ENCODE assay signal across 10 mouse cellular contexts in genomic region chr2:92371971-92372690, GRCm38 (mm10). TPM values are rescaled to one million over a fixed set of nuclear protein-coding genes. Genes with fewer than 3 reads are reported as not detected.
DNase-seq lines count a peak whose midpoint lies in the region; ATAC-seq and TF ChIP-seq lines count a peak whose summit lies in the region.
"Had no signal": no experiment of that assay in that cellular context is flagged by ENCODE, and none has a peak within 500 bp of the region (broad histone marks: within the 10 kb centered on the region; RNA-seq: fewer than 3 reads in every experiment).

No protein-coding gene starts in this region.

- peak; percentile 62 for DNase-seq in lung, embryonic 14.5 days
- no peak for DNase-seq in lung, postnatal 10 days
- DNase-seq in embryonic facial prominence, embryonic 14.5 days (ENCODE audit: low spot score) = peak; percentile 48
- DNase-seq in left cerebral cortex, adult 2 months (ENCODE audit: extremely low spot score in 1 of 2, low spot score in 2 of 2) = no peak
- no peak for DNase-seq in left cerebral cortex, adult 11 months (ENCODE audit: low spot score)
- DNase-seq in heart, postnatal 14 days = no peak
- DNase-seq: right cerebral cortex, adult 18-20 months had no signal

- H3K9ac ChIP-seq in lung, embryonic 14.5 days = no peak overlapping the region; the same call in 1 of the 2 replicates
- H3K9ac ChIP-seq in embryonic facial prominence, embryonic 14.5 days (ENCODE audit: low read depth, low read length) = no peak overlapping the region
- H3K9ac ChIP-seq in limb, embryonic 13.5 days = 0 out of 2 replicates have a peak overlapping the region, but pooled peaks have one; percentile 19
- no peak overlapping the region for H3K9ac ChIP-seq in stomach, embryonic 15.5 days
- H3K9ac ChIP-seq: liver, embryonic 15.5 days had no signal

- peak overlapping the region; percentile 67 for H3K4me2 ChIP-seq in lung, embryonic 14.5 days
- H3K4me2 ChIP-seq in embryonic facial prominence, embryonic 14.5 days (ENCODE audit: low read depth, low read length) = peak overlapping the region; percentile 88; the same call in 1 of the 2 replicates
- peak overlapping the region; percentile 88 for H3K4me2 ChIP-seq in limb, embryonic 13.5 days (replicated peaks)
- peak overlapping the region; percentile 84; the same call in 1 of the 2 replicates for H3K4me2 ChIP-seq in stomach, embryonic 15.5 days

- TF ChIP-seq CTCF in lung, embryonic 14.5 days (IDR thresholded peaks at IDR 0.05; ENCODE audit: low read depth) = no peak
- TF ChIP-seq CTCF in left cerebral cortex, adult 2 months (IDR thresholded peaks at IDR 0.05) = no peak

- ATAC-seq in lung, embryonic 14.5 days (ENCODE audit: insufficient read depth) = no peak
- no peak for ATAC-seq in embryonic facial prominence, embryonic 14.5 days (ENCODE audit: low read depth)
- no peak for ATAC-seq in limb, embryonic 13.5 days (ENCODE audit: low FRiP score, low read depth)
- ATAC-seq in stomach, embryonic 15.5 days (ENCODE audit: insufficient read depth, low FRiP score, low read depth) = no peak

- H3K36me3 ChIP-seq in lung, embryonic 14.5 days (ENCODE audit: insufficient read depth) = peaks cover 2% of the 10 kb centered on the region; the same call in 1 of the 2 replicates
- no peaks in the 10 kb centered on the region for H3K36me3 ChIP-seq in embryonic facial prominence, embryonic 14.5 days (ENCODE audit: control insufficient read depth, insufficient read depth, low read length)
- 0 out of 2 replicates have a peak, but pooled peaks cover 3% of the 10 kb centered on the region for H3K36me3 ChIP-seq in limb, embryonic 13.5 days
- H3K36me3 ChIP-seq in stomach, embryonic 15.5 days = no peaks in the 10 kb centered on the region

- peak overlapping the region; percentile 45; the same call in 1 of the 2 replicates for H3K4me3 ChIP-seq in lung, embryonic 14.5 days (ENCODE audit: low read depth, low read length)
- no peak overlapping the region for H3K4me3 ChIP-seq in embryonic facial prominence, embryonic 14.5 days (ENCODE audit: low read depth, low read length)
- no peak overlapping the region for H3K4me3 ChIP-seq in limb, embryonic 13.5 days
- no peak overlapping the region for H3K4me3 ChIP-seq in stomach, embryonic 15.5 days (replicated peaks)
- H3K4me3 ChIP-seq in left cerebral cortex, adult 2 months = no peak overlapping the region

- peak overlapping the region; percentile 92 for H3K27ac ChIP-seq in lung, embryonic 14.5 days (ENCODE audit: low read depth)
- H3K27ac ChIP-seq in embryonic facial prominence, embryonic 14.5 days (replicated peaks; ENCODE audit: low read depth, low read length) = peak overlapping the region; percentile 84; the same call in 1 of the 2 replicates
- peak overlapping the region; percentile 73; the same call in 1 of the 2 replicates for H3K27ac ChIP-seq in limb, embryonic 13.5 days
- peak overlapping the region; percentile 74 for H3K27ac ChIP-seq in stomach, embryonic 15.5 days
- H3K27ac ChIP-seq in left cerebral cortex, adult 2 months = no peak overlapping the region
- H3K27ac ChIP-seq: liver, embryonic 15.5 days had no signal

- WGBS in lung, embryonic 14.5 days = 27% methylated on average over 10 of the region's 10 CpGs
- WGBS in embryonic facial prominence, embryonic 14.5 days = 17% methylated on average over 10 of the region's 10 CpGs
- 25% methylated on average over 10 of the region's 10 CpGs for WGBS in limb, embryonic 13.5 days
- 29% methylated on average over 10 of the region's 10 CpGs for WGBS in stomach, embryonic 15.5 days

- H3K4me1 ChIP-seq in lung, embryonic 14.5 days (ENCODE audit: insufficient read depth) = peaks cover 13% of the 10 kb centered on the region
- peaks cover 30% of the 10 kb centered on the region for H3K4me1 ChIP-seq in embryonic facial prominence, embryonic 14.5 days (ENCODE audit: control insufficient read depth, insufficient read depth, low read length)
- H3K4me1 ChIP-seq in limb, embryonic 13.5 days = peaks cover 67% of the 10 kb centered on the region
- H3K4me1 ChIP-seq in stomach, embryonic 15.5 days = peaks cover 45% of the 10 kb centered on the region

- peaks cover 37% of the 10 kb centered on the region for H3K27me3 ChIP-seq in lung, embryonic 14.5 days (ENCODE audit: insufficient read depth, low read length)
- H3K27me3 ChIP-seq in embryonic facial prominence, embryonic 14.5 days (replicated peaks; ENCODE audit: control insufficient read depth, insufficient read depth, low read length) = peaks cover 17% of the 10 kb centered on the region
- peaks cover 34% of the 10 kb centered on the region for H3K27me3 ChIP-seq in limb, embryonic 13.5 days
- H3K27me3 ChIP-seq in stomach, embryonic 15.5 days (replicated peaks) = peaks cover 4% of the 10 kb centered on the region; the same call in 1 of the 2 replicates

- no peaks in the 10 kb centered on the region for H3K9me3 ChIP-seq in lung, embryonic 14.5 days (ENCODE audit: low read depth, low read length)
- H3K9me3 ChIP-seq in embryonic facial prominence, embryonic 14.5 days (ENCODE audit: control insufficient read depth, low read length) = no peaks in the 10 kb centered on the region
- H3K9me3 ChIP-seq in limb, embryonic 13.5 days = no peaks in the 10 kb centered on the region
- no peaks in the 10 kb centered on the region for H3K9me3 ChIP-seq in stomach, embryonic 15.5 days
- H3K9me3 ChIP-seq: liver, embryonic 15.5 days had no signal

- intact Hi-C loops in left cerebral cortex, adult 2 months (cut with DNase I) = no loop called here
- intact Hi-C loops in heart, postnatal 14 days (cut with DNase I) = no loop called here

RNA-seq across cellular contexts. Expression of gene Pex16, which starts 2.3 kb away (rescaled TPM):
- 16.6 and 19.8 TPM in 2 replicates for polyA plus RNA-seq in lung, embryonic 14.5 days (2014; fragmentation: Nextera tagmentation; extraction: Ambion mirVana)
- polyA plus RNA-seq in embryonic facial prominence, embryonic 14.5 days (2014; fragmentation: Nextera tagmentation; extraction: Ambion mirVana) = 19.6 and 22.7 TPM in 2 replicates
- polyA plus RNA-seq in limb, embryonic 13.5 days (2015; fragmentation: Nextera tagmentation; extraction: Ambion mirVana) = 18.6 and 20.6 TPM in 2 replicates
- polyA plus RNA-seq in stomach, embryonic 15.5 days (2015; fragmentation: Nextera tagmentation; extraction: Ambion mirVana) = 28.0 and 28.6 TPM in 2 replicates
- total RNA-seq in left cerebral cortex, adult 2 months (2021) = 10 to 100 TPM; 33.4 to 37.1 TPM
- 10 to 100 TPM; 23.6 to 25.1 TPM for total RNA-seq in heart, postnatal 14 days (2021)

RNA-seq across cellular contexts. Expression of gene Large2, which starts 2.5 kb away (rescaled TPM):
- 15.3 and 16.6 TPM in 2 replicates for polyA plus RNA-seq in lung, embryonic 14.5 days (2014; fragmentation: Nextera tagmentation; extraction: Ambion mirVana)
- polyA plus RNA-seq in embryonic facial prominence, embryonic 14.5 days (2014; fragmentation: Nextera tagmentation; extraction: Ambion mirVana) = 10.7 and 11.1 TPM in 2 replicates
- polyA plus RNA-seq in limb, embryonic 13.5 days (2015; fragmentation: Nextera tagmentation; extraction: Ambion mirVana) = 11.9 and 13.3 TPM in 2 replicates
- 13.4 and 13.9 TPM in 2 replicates for polyA plus RNA-seq in stomach, embryonic 15.5 days (2015; fragmentation: Nextera tagmentation; extraction: Ambion mirVana)
- 1 to 10 TPM in 1 of 2 experiments, under 1 TPM in 1; 0.72 to 1.0 TPM for total RNA-seq in left cerebral cortex, adult 2 months (2021)
- under 1 TPM; 0.32 to 0.36 TPM for total RNA-seq in heart, postnatal 14 days (2021)

RNA-seq across cellular contexts. Expression of gene 1700029I15Rik, which starts 10.2 kb away (rescaled TPM):
- polyA plus RNA-seq in lung, embryonic 14.5 days (2014; fragmentation: Nextera tagmentation; extraction: Ambion mirVana) = 1.1 and 1.2 TPM in 2 replicates
- polyA plus RNA-seq in embryonic facial prominence, embryonic 14.5 days (2014; fragmentation: Nextera tagmentation; extraction: Ambion mirVana) = 2.7 and 3.0 TPM in 2 replicates
- polyA plus RNA-seq in limb, embryonic 13.5 days (2015; fragmentation: Nextera tagmentation; extraction: Ambion mirVana) = 2.3 and 4.8 TPM in 2 replicates
- 3.4 and 4.0 TPM in 2 replicates for polyA plus RNA-seq in stomach, embryonic 15.5 days (2015; fragmentation: Nextera tagmentation; extraction: Ambion mirVana)
- 1 to 10 TPM; 5.3 TPM for total RNA-seq in left cerebral cortex, adult 2 months (2021)
- 1 to 10 TPM; 1.4 to 1.9 TPM for total RNA-seq in heart, postnatal 14 days (2021)

RNA-seq across cellular contexts. Expression of gene Mapk8ip1, which starts 28.9 kb away (rescaled TPM):
- polyA plus RNA-seq in lung, embryonic 14.5 days (2014; fragmentation: Nextera tagmentation; extraction: Ambion mirVana) = 6.2 TPM in 2 replicates
- polyA plus RNA-seq in embryonic facial prominence, embryonic 14.5 days (2014; fragmentation: Nextera tagmentation; extraction: Ambion mirVana) = 17.6 and 18.1 TPM in 2 replicates
- 27.6 and 28.9 TPM in 2 replicates for polyA plus RNA-seq in limb, embryonic 13.5 days (2015; fragmentation: Nextera tagmentation; extraction: Ambion mirVana)
- 23.4 and 24.6 TPM in 2 replicates for polyA plus RNA-seq in stomach, embryonic 15.5 days (2015; fragmentation: Nextera tagmentation; extraction: Ambion mirVana)
- 100 to 1,000 TPM; 340 to 364 TPM for total RNA-seq in left cerebral cortex, adult 2 months (2021)
- 1 to 10 TPM; 7.4 to 8.6 TPM for total RNA-seq in heart, postnatal 14 days (2021)

Comparison
In these comparisons a context has a peak if more than half of its experiments do, and no peak if none do; other contexts are left out.
1. DNase-seq: peak in lung, embryonic 14.5 days (single experiment) and embryonic facial prominence, embryonic 14.5 days (single experiment); none in lung, postnatal 10 days (single experiment), left cerebral cortex, adult 2 months (0 of 2), left cerebral cortex, adult 11 months (single experiment) and heart, postnatal 14 days (0 of 2).
2. Peak in every context shown above with its lines, with median percentiles within 50 percentile points of each other: H3K4me2 ChIP-seq.